Comparison of ENCODE assay signal across 19 mouse cellular contexts in the genomic region with DNA sequence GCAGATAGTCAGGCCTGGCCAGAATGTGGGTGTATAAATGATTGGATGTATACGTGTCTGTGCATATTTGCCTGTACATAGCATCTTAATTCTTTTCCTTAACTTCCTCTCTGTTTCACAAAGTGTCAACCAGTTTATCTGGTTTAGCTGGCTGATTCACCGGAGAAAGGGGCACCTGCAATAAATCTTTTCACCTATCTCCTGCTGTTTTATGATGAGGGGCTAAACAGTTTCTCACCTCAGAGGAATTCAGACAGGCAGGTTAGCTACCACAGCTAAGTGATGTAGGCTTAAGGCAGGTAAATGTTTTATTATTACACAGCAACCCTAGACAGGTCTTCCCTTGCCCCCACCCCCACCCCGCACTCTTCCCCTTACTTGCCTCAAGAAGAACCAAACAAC. TPM values are rescaled to one million over a fixed set of nuclear protein-coding genes. Genes with fewer than 3 reads are reported as not detected.
"Had no signal": no experiment of that assay in that cellular context is flagged by ENCODE, and none has a peak within 500 bp of the region (broad histone marks: within the 10 kb centered on the region; RNA-seq: fewer than 3 reads in every experiment).

No protein-coding gene starts in this region.

- H3K4me1 ChIP-seq: liver, embryonic 13.5 days; stomach, embryonic 15.5 days had no signal

- H3K36me3 ChIP-seq: liver, embryonic 13.5 days; stomach, embryonic 15.5 days had no signal

- H3K4me3 ChIP-seq: left cerebral cortex, adult 2 months; liver, embryonic 13.5 days; stomach, embryonic 15.5 days had no signal

- H3K9me3 ChIP-seq: liver, embryonic 13.5 days; stomach, embryonic 15.5 days had no signal

- H3K4me2 ChIP-seq: liver, embryonic 13.5 days; midbrain, embryonic 11.5 days; stomach, embryonic 15.5 days had no signal

- H3K9ac ChIP-seq: liver, embryonic 13.5 days; stomach, embryonic 15.5 days had no signal

- H3K27ac ChIP-seq: left cerebral cortex, adult 2 months; liver, embryonic 13.5 days had no signal

- H3K27me3 ChIP-seq: liver, embryonic 13.5 days; stomach, embryonic 15.5 days had no signal

- DNase-seq: kidney, adult 18-20 months; kidney, adult 9 months; kidney, postnatal 36 days; layer of hippocampus, postnatal 36 days; liver, embryonic 13.5 days; lung, adult 2 months; lung, postnatal 14 days; lung, postnatal 4 days; midbrain, embryonic 14.5 days; thymus, adult 2 months; thymus, postnatal 14 days; thymus, postnatal 4 days had no signal

RNA-seq across cellular contexts. Expression of a gene that starts 29.7 kb away (rescaled TPM):
- polyA plus RNA-seq: kidney, embryonic 16.5 days; limb, embryonic 11.5 days; liver, embryonic 13.5 days; midbrain, embryonic 11.5 days; midbrain, embryonic 14.5 days; neural tube, embryonic 11.5 days; neural tube, embryonic 14.5 days had no signal
